Mouse (Mus musculus) G1E (cell line): ENCODE results near the gene Top2b. TPM values are rescaled to one million over a fixed set of nuclear protein-coding genes. Genes with fewer than 3 reads are reported as not detected.
A peak's percentile ranks its signal among the peaks of the same experiment; 100 is the strongest.

ENCODE experiments used
- ATAC-seq: 2 replicates; pipeline ENCODE4 v1.8.0; 2016; ENCODE audit warnings: mild to moderate bottlenecking; ENCODE audit not compliant: insufficient number of reproducible peaks, poor library complexity, low FRiP score, severe bottlenecking; ENCODE audit errors: extremely low read depth
- DNase-seq: peaks from one replicate; pipeline ENCODE4 v3.0.0; 2012; ENCODE audit warnings: low spot score
- H3K27me3 ChIP-seq: 2 replicates; pipeline ENCODE4 v1.6.1; 2012; ENCODE audit warnings: mild to moderate bottlenecking, low read length, inconsistent platforms; ENCODE audit not compliant: insufficient read depth
- H3K36me3 ChIP-seq: replicated peaks from 2 replicates; pipeline ENCODE3; 2012; ENCODE audit warnings: mild to moderate bottlenecking, inconsistent platforms
- H3K4me1 ChIP-seq: 2 replicates; pipeline ENCODE4 v1.6.1; 2012; ENCODE audit warnings: low read depth, low read length, inconsistent platforms, mixed read lengths; ENCODE audit not compliant: insufficient read depth
- H3K4me3 ChIP-seq: 2 replicates; pipeline ENCODE4 v1.5.1; 2012; ENCODE audit warnings: low read depth, mild to moderate bottlenecking, inconsistent platforms, low read length, moderate library complexity, mixed read lengths
- H3K9me3 ChIP-seq: replicated peaks from 2 replicates; pipeline ENCODE4 v1.6.1; 2012; ENCODE audit warnings: inconsistent platforms
- CTCF ChIP-seq: IDR thresholded peaks from 2 replicates; pipeline ENCODE4 v1.5.1; 2012; ENCODE audit warnings: low read depth, low read length, inconsistent platforms, mixed read lengths
- GATA1 ChIP-seq: IDR thresholded peaks from 2 replicates; pipeline ENCODE4 v1.6.1; 2012; ENCODE audit warnings: borderline replicate concordance, low read length, inconsistent platforms, mixed read lengths
- GATA2 ChIP-seq: IDR thresholded peaks from 2 replicates; pipeline ENCODE4 v1.6.1; 2012; ENCODE audit warnings: low read depth, low read length, inconsistent platforms, borderline replicate concordance
- POLR2AphosphoS5 ChIP-seq: IDR thresholded peaks from 2 replicates; pipeline ENCODE4 v1.6.1; 2012; ENCODE audit warnings: low read depth, low read length, inconsistent platforms; ENCODE audit not compliant: insufficient replicate concordance
- TAL1 ChIP-seq: conservative IDR thresholded peaks from 2 replicates; pipeline ENCODE4 v1.6.1; 2012; ENCODE audit warnings: low read depth, low read length, inconsistent platforms, mixed read lengths
- polyA plus RNA-seq: library from polyadenylated mRNA; stranded (reverse); fragments of >175 nt; gene quantifications from 2 replicates; pipeline ENCODE4 v1.2.3, GENCODE M21; 2012
- total RNA-seq, 2 experiments: library from RNA; stranded (forward) in 1 of 2; stranded (reverse) in 1 of 2; fragments of 200-1000 nt in 1 of 2; fragments of >200 nt in 1 of 2; fragmentation: Nextera tagmentation in 1 of 2; gene quantifications; 2 replicates each; pipeline ENCODE4 v1.2.3; 2014 to 2017

Gene Top2b
- total and polyA plus RNA-seq, 3 experiments: 14.8 to 256 (median 215) TPM

DNA sequence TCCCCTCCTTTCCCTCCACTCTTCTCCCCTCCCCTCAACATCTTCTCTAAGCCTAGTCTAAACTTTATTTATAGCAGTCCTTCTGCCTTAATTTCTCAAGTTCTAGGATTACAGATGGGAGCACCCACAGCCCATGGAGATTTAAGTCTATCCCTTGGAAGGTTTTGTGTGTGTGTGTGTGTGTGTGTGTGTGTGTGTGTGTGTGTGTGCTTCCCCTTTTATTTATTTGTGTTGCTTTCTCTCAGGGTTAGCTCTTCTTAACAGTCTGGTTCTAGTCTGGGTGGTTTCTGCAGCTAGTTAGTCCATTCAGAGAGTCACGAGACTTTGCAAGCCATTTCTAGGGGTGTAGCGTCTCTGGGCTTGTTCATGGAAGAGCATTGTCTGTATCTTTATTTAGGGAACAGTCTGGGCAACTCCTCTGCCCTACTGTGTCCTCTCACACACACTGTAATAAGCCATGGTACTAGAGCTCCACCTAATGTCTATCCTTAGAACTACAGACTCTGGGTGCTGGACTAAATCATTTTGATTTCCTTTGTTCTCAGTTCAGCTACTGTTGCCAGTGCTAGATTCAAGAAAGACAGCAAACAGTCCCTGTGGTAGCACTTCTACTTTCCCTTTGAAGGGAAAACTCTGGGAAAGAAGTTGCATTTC, 15.1 kb downstream of the Top2b start:
- ATAC-seq (peak; percentile 78), DNase-seq (no peak)
- H3K36me3 ChIP-seq: peaks cover 31% of the 10 kb centered on the region
- no peaks in the 10 kb centered on the region for H3K27me3 ChIP-seq
- peaks cover 12% of the 10 kb centered on the region for H3K4me1 ChIP-seq
- H3K9me3 ChIP-seq: no peaks in the 10 kb centered on the region
- no peak overlapping the region for H3K4me3 ChIP-seq
- TF ChIP-seq CTCF: peak; percentile 85
- no peak for TF ChIP-seq TAL1
- no peak for TF ChIP-seq GATA2

DNA sequence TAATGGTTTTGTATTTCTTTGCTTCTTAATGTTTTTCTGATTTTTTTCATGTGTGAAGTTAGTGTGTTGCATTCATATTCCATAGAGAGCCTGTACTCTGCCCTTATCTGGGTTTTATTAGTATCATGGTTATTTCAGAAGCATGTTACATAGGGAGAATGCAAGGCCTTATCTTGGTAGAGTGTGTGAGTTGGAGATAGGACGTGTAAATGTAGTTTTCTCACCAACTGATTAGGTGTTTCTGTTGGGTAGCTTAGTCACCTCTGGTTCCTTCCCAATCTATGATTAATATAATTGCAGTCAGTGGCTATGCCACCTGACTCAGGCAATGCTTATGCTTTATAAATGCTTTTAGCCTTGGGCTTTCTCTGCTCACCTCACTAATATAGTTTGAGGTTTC, 19.8 kb downstream of the Top2b start:
- Histone ChIP-seq H3K27me3 (no peaks in the 10 kb centered on the region), H3K9me3 (no peaks in the 10 kb centered on the region), H3K4me3 (no peak overlapping the region), H3K4me1 (peaks cover 7% of the 10 kb centered on the region), H3K36me3 (peaks cover 33% of the 10 kb centered on the region)
- TF ChIP-seq GATA1: no peak
- no peak for ATAC-seq
- DNase-seq: no peak

DNA sequence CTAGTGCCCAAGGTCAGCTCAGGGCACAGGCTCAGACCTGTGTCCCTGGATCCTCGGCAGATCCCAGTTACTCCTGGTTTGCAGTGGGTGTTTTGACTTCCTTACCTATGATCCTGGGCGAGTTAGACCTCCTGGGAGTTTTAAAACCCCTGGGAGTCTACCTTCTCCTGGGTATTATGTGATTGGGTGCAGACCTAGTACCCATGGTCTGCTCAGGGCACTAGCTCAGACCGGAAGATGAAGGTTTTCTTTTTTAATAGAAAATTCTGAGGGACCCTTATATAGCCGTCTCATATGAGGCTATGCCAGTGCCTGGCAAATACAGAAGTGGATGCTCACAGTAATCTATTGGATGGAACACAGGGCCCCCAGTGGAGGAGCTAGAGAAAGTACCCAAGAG, 40.2 kb downstream of the Top2b start:
- Histone ChIP-seq H3K4me3 (no peak overlapping the region), H3K27me3 (no peaks in the 10 kb centered on the region), H3K4me1 (no peaks in the 10 kb centered on the region), H3K9me3 (no peaks in the 10 kb centered on the region), H3K36me3 (peaks cover 32% of the 10 kb centered on the region)
- no peak for ATAC-seq
- TF ChIP-seq GATA2: no peak
- no peak for TF ChIP-seq CTCF
- no peak for TF ChIP-seq TAL1
- TF ChIP-seq POLR2AphosphoS5: no peak
- no peak for DNase-seq

DNA sequence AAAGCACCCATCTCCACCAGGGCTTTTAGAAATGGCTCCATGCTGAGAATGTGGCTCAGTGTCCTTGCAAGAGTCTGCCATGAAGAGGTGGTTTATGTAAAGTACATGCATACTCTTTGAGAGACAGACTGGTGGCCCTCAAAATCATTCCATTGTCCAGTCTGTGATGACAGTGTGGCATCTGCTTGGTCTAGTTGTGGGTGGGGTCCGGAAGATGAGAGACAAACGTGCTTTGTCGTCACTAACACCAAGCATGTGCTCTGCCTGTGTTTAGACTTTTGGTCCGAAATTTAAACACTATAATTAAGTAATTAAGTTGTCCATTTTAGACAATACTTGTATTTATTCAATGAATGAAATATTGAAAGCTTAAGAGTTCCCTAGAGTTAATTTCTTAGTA, 49.2 kb downstream of the Top2b start:
- no peak for TF ChIP-seq TAL1
- no peak for TF ChIP-seq POLR2AphosphoS5
- no peak for TF ChIP-seq GATA2
- no peak for TF ChIP-seq GATA1
- no peak for TF ChIP-seq CTCF
- Histone ChIP-seq H3K9me3 (no peaks in the 10 kb centered on the region), H3K4me1 (no peaks in the 10 kb centered on the region), H3K4me3 (no peak overlapping the region), H3K27me3 (no peaks in the 10 kb centered on the region), H3K36me3 (peaks cover 50% of the 10 kb centered on the region)
- ATAC-seq (no peak), DNase-seq (no peak)

DNA sequence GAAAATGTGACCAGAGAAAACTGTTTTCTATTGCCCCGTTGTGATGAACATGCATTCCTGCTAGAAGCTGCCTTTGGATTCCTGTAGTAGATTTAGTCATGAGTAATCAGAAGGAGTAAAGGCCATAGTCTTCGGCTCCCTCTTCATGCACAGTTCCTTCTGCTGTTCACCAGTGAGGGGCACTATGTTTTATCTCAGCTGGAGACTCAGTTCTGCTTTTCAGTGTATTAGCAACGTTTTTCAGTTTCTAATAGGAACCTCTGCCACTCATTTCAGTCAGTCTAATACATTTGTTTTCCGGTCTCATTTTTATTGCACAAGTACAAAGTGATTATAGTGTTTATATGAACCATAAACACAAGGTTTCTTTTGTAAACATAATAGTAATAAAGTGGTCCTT, 62.6 kb downstream of the Top2b start:
- Histone ChIP-seq H3K4me1 (no peaks in the 10 kb centered on the region), H3K36me3 (peaks cover 66% of the 10 kb centered on the region)

DNA sequence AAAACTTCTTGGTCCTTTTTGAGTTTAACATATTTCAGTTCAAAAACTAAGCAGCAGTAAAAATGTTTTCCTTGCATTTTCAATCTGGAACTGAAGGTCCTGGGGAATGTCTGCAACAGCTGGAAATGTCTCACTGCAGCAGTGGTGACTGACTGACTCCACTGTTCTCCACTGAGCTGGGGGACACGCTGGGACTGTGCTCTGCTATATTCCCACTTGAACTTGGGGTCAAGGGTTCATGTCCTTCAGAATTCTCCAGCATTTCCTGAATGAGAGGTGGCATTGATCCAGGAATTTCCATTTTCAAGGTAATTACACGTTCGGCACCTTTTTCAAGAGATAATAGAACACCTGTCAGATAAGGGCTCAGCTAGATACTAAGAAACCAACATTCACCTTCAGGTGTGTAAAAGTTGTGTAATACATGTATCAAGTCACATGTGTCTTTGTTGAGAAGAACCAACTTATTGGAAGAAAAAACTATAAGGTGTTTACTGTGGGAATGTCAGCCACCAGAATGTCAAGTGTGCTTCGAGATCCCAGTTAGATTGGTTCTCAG, 67.0 kb downstream of the Top2b start:
- no peak for ATAC-seq
- Histone ChIP-seq H3K36me3 (peaks cover 73% of the 10 kb centered on the region), H3K4me1 (no peaks in the 10 kb centered on the region), H3K9me3 (no peaks in the 10 kb centered on the region), H3K4me3 (no peak overlapping the region), H3K27me3 (no peaks in the 10 kb centered on the region)
- no peak for TF ChIP-seq CTCF
- no peak for TF ChIP-seq GATA1
- no peak for TF ChIP-seq TAL1
- no peak for TF ChIP-seq POLR2AphosphoS5
- no peak for TF ChIP-seq GATA2
- DNase-seq: no peak

More for the DNA sequence above, 62.6 kb downstream of the Top2b start:
- no peak for TF ChIP-seq POLR2AphosphoS5
- no peak for TF ChIP-seq GATA2
- TF ChIP-seq TAL1: no peak
- no peak for TF ChIP-seq CTCF
- TF ChIP-seq GATA1: no peak
- ATAC-seq (no peak), DNase-seq (no peak)
- no peaks in the 10 kb centered on the region for H3K27me3 ChIP-seq
- no peak overlapping the region for H3K4me3 ChIP-seq
- no peaks in the 10 kb centered on the region for H3K9me3 ChIP-seq

- no peak overlapping the region for H3K4me3 ChIP-seq
- DNase-seq (no peak), ATAC-seq (no peak)
- H3K27me3 ChIP-seq: no peaks in the 10 kb centered on the region
- no peaks in the 10 kb centered on the region for H3K4me1 ChIP-seq
- peaks cover 73% of the 10 kb centered on the region for H3K36me3 ChIP-seq
- no peaks in the 10 kb centered on the region for H3K9me3 ChIP-seq
- no peak for TF ChIP-seq GATA2
- no peak for TF ChIP-seq POLR2AphosphoS5
- no peak for TF ChIP-seq GATA1
- no peak for TF ChIP-seq CTCF
- TF ChIP-seq TAL1: no peak
These were observed 67.6 kb downstream of the Top2b start for GRCm38 (mm10) chr14:16432550-16432949.
